In genomic region chr16:9992773-9993221, GRCm38 (mm10) we compare ENCODE assay signal across 7 mouse cellular contexts. TPM values are rescaled to one million over a fixed set of nuclear protein-coding genes. Genes with fewer than 3 reads are reported as not detected.
DNase-seq lines count a peak whose midpoint lies in the region; ATAC-seq and TF ChIP-seq lines count a peak whose summit lies in the region.

No protein-coding gene starts in this region.

- 3% methylated on average over 17 of the region's 17 CpGs for WGBS in lung, embryonic 14.5 days
- WGBS in hindbrain, postnatal 0 days: 2% methylated on average over 16 of the region's 17 CpGs

- no peak for TF ChIP-seq CTCF in lung, embryonic 14.5 days (IDR thresholded peaks at IDR 0.05; ENCODE audit: low read depth)
- TF ChIP-seq CTCF in hindbrain, postnatal 0 days (IDR thresholded peaks at IDR 0.05; ENCODE audit: low read depth): no peak

- peaks cover 60% of the 10 kb centered on the region for H3K27me3 ChIP-seq in lung, embryonic 14.5 days (ENCODE audit: insufficient read depth, low read length)
- 0 out of 2 replicates have a peak, but pooled peaks cover 3% of the 10 kb centered on the region for H3K27me3 ChIP-seq in hindbrain, postnatal 0 days (ENCODE audit: insufficient read depth, low read length)

- H3K9me3 ChIP-seq in lung, embryonic 14.5 days (ENCODE audit: low read depth, low read length): no peaks in the 10 kb centered on the region
- no peaks in the 10 kb centered on the region for H3K9me3 ChIP-seq in hindbrain, postnatal 0 days (ENCODE audit: low read length)

- no peak overlapping the region for H3K27ac ChIP-seq in lung, embryonic 14.5 days (ENCODE audit: low read depth)
- H3K27ac ChIP-seq in hindbrain, postnatal 0 days: no peak overlapping the region

- H3K4me3 ChIP-seq in lung, embryonic 14.5 days (ENCODE audit: low read depth, low read length): peak overlapping the region; percentile 32; the same call in 1 of the 2 replicates
- peak overlapping the region; percentile 59 for H3K4me3 ChIP-seq in hindbrain, postnatal 0 days (ENCODE audit: low read length)

- H3K4me1 ChIP-seq in lung, embryonic 14.5 days (ENCODE audit: insufficient read depth): no peaks in the 10 kb centered on the region
- no peaks in the 10 kb centered on the region for H3K4me1 ChIP-seq in hindbrain, postnatal 0 days (ENCODE audit: insufficient read depth, low read length)

- DNase-seq in lung, embryonic 14.5 days: peak; percentile 34
- DNase-seq in lung, postnatal 25 days (ENCODE audit: low spot score): no peak
- peak; percentile 61 for DNase-seq in embryo, embryonic 9.5 days (ENCODE audit: extremely low spot score)
- DNase-seq in hindbrain, postnatal 0 days (ENCODE audit: low spot score): peak; percentile 28
- DNase-seq in neural tube, embryonic 10.5 days (ENCODE audit: extremely low spot score, low spot score): peak; percentile 48
- DNase-seq in left cerebral cortex, adult 9 months (ENCODE audit: low spot score in 2 of 2): no peak
- no peak for DNase-seq in right cerebral cortex, adult 18-20 months

- ATAC-seq in lung, embryonic 14.5 days (ENCODE audit: insufficient read depth): peak; percentile 47; the same call in 1 of the 2 replicates
- no peak for ATAC-seq in hindbrain, postnatal 0 days

- H3K9ac ChIP-seq in lung, embryonic 14.5 days: no peak overlapping the region
- peak overlapping the region; percentile 22; the same call in 1 of the 2 replicates for H3K9ac ChIP-seq in hindbrain, postnatal 0 days (replicated peaks; ENCODE audit: low read length)

- peak overlapping the region; percentile 61 for H3K4me2 ChIP-seq in lung, embryonic 14.5 days
- peak overlapping the region; percentile 87 for H3K4me2 ChIP-seq in hindbrain, postnatal 0 days (ENCODE audit: low read depth, low read length)

- H3K36me3 ChIP-seq in lung, embryonic 14.5 days (ENCODE audit: insufficient read depth): no peaks in the 10 kb centered on the region
- no peaks in the 10 kb centered on the region for H3K36me3 ChIP-seq in hindbrain, postnatal 0 days (ENCODE audit: insufficient read depth, low read length)

RNA-seq across cellular contexts. Expression of gene Grin2a, which starts 2.6 kb away (rescaled TPM):
- polyA plus RNA-seq in lung, embryonic 14.5 days (2014; fragmentation: Nextera tagmentation; extraction: Ambion mirVana): 0.01 and 0.08 TPM in 2 replicates
- 17.4 and 21.5 TPM in 2 replicates for total RNA-seq in hindbrain, postnatal 0 days (2014; rRNA removed)
- 5.5 and 6.8 TPM in 2 replicates for polyA plus RNA-seq in hindbrain, postnatal 0 days (2015; fragmentation: Nextera tagmentation; extraction: Ambion mirVana)

Comparison
In these comparisons a context has a peak if more than half of its experiments do, and no peak if none do; other contexts are left out.
1. DNase-seq: peak in lung, embryonic 14.5 days (single experiment), embryo, embryonic 9.5 days (single experiment), hindbrain, postnatal 0 days (single experiment) and neural tube, embryonic 10.5 days (single experiment); none in lung, postnatal 25 days (single experiment), left cerebral cortex, adult 9 months (0 of 2) and right cerebral cortex, adult 18-20 months (single experiment).